Mouse (Mus musculus) spleen, postnatal 4 days (tissue): ENCODE measurements around the gene Wdr5b.

ENCODE experiments used
- DNase-seq, 2 experiments: peaks; one replicate each; pipeline ENCODE4 v3.0.0; 2022; ENCODE audit warnings: low spot score in 2 of 2

Gene Wdr5b

GRCm38 (mm10) chr16:36069819-36070575 is 29.0 kb downstream of the Wdr5b start:
- no peak for DNase-seq

GRCm38 (mm10) chr16:36071071-36071449 is 30.1 kb downstream of the Wdr5b start:
- DNase-seq = no peak

- DNase-seq = peak; percentile 91 to 96
Observed at GRCm38 (mm10) chr16:36071450-36072379, 30.7 kb downstream of the Wdr5b start, which contains the start of the genes Fam162a and Ccdc58. Fam162a (minus strand) TSS chr16:36071594. Ccdc58 (plus strand) TSS chr16:36071685.

GRCm38 (mm10) chr16:36072410-36073011 is 31.5 kb downstream of the Wdr5b start:
- DNase-seq = no peak

- no peak for DNase-seq
Observed at GRCm38 (mm10) chr16:36074772-36075171, 33.8 kb downstream of the Wdr5b start.

- DNase-seq = no peak
Observed at GRCm38 (mm10) chr16:36079916-36080315, 38.9 kb downstream of the Wdr5b start.

- DNase-seq = no peak
Observed at GRCm38 (mm10) chr16:36087846-36088245, 46.9 kb downstream of the Wdr5b start.

- no peak for DNase-seq
Observed at GRCm38 (mm10) chr16:36089065-36089464, 48.1 kb downstream of the Wdr5b start.

- no peak for DNase-seq
Observed at GRCm38 (mm10) chr16:36089850-36090616, 49.0 kb downstream of the Wdr5b start.

- DNase-seq = no peak
Observed at GRCm38 (mm10) chr16:36090785-36091509, 50.0 kb downstream of the Wdr5b start.
